Comparison of ENCODE assay signal across 8 mouse cellular contexts in the genomic region with DNA sequence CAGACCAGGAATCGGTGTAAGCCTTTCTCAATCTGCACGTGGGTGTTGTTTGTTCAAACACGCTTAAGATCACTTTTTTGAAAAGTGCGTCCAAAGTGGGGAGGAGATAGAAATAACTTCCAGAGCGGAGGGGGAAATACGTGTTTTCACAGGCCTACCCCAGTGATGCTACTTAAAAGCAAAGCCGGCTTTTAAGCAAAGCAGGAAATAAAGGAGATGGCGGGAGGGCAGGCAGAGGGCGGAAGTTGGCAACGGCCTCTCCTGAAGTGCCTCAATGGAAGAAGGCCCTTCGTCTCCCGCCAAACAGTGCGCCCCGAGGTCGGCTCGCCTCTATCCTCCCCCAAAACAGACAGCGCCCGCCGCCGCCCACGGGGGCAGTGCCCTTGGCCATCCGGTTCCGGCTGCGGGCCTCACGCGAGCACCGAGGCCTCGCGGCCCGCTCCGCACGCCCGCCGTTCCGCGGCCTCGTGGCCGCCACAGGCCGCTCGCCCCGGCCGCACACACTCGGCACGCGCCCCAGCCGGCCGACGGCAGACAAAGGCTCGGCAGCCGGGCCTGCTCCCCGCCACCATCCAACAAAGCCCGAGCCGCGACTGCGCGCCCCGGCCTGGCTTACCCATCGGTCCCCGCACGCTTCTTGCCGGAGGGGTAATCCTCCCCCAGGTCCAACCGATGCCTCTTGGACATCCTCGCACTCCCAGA. TPM values are rescaled to one million over a fixed set of nuclear protein-coding genes. Genes with fewer than 3 reads are reported as not detected.
A peak's percentile ranks its signal among the peaks of the same experiment; 100 is the strongest.
DNase-seq lines count a peak whose midpoint lies in the region; ATAC-seq and TF ChIP-seq lines count a peak whose summit lies in the region.

No protein-coding gene starts in this region.

- peak overlapping the region; percentile 100 for H3K9ac ChIP-seq in neural tube, embryonic 11.5 days (ENCODE audit: low read length)
- peak overlapping the region; percentile 97 for H3K9ac ChIP-seq in hindbrain, postnatal 0 days (replicated peaks; ENCODE audit: low read length)
- H3K9ac ChIP-seq in liver, embryonic 11.5 days (ENCODE audit: low read depth, low read length) = peak overlapping the region; percentile 96
- H3K9ac ChIP-seq in stomach, embryonic 15.5 days = peak overlapping the region; percentile 96

- peak overlapping the region; percentile 98 for H3K4me3 ChIP-seq in neural tube, embryonic 11.5 days (ENCODE audit: low read depth, low read length)
- H3K4me3 ChIP-seq in hindbrain, postnatal 0 days (ENCODE audit: low read length) = peak overlapping the region; percentile 85
- H3K4me3 ChIP-seq in liver, embryonic 11.5 days (ENCODE audit: low read depth, low read length) = peak overlapping the region; percentile 88
- peak overlapping the region; percentile 94 for H3K4me3 ChIP-seq in stomach, embryonic 15.5 days (replicated peaks)

- peak; percentile 62 for DNase-seq in neural tube, embryonic 11.5 days (ENCODE audit: low spot score)
- no peak for DNase-seq in neural tube, embryonic 10.5 days (ENCODE audit: extremely low spot score, low spot score)
- peak; percentile 21 to 42 for DNase-seq in cerebellum, postnatal 4 days (ENCODE audit: low spot score in 2 of 2)
- peak; percentile 35 to 42 for DNase-seq in frontal cortex, postnatal 36 days (ENCODE audit: low spot score in 2 of 2)
- peak; percentile 57 for DNase-seq in hindbrain, postnatal 0 days (ENCODE audit: low spot score)
- peak; percentile 71 for DNase-seq in liver, embryonic 11.5 days (ENCODE audit: low spot score)
- peak; percentile 30 to 64 for DNase-seq in monocyte, adult 2 months (ENCODE audit: low read depth in 1 of 2, low spot score in 2 of 2)

- H3K4me1 ChIP-seq in neural tube, embryonic 11.5 days (ENCODE audit: control insufficient read depth, insufficient read depth, low read length) = peaks cover 8% of the 10 kb centered on the region; the same call in 1 of the 2 replicates
- H3K4me1 ChIP-seq in hindbrain, postnatal 0 days (ENCODE audit: insufficient read depth, low read length) = peaks cover 9% of the 10 kb centered on the region; the same call in 1 of the 2 replicates
- peaks cover 13% of the 10 kb centered on the region for H3K4me1 ChIP-seq in liver, embryonic 11.5 days (replicated peaks; ENCODE audit: control insufficient read depth, insufficient read depth, low read length)
- H3K4me1 ChIP-seq in stomach, embryonic 15.5 days = 0 out of 2 replicates have a peak, but pooled peaks cover 11% of the 10 kb centered on the region

- 0% methylated on average over 49 of the region's 63 CpGs for WGBS in neural tube, embryonic 11.5 days
- under 1% methylated on average over 61 of the region's 63 CpGs for WGBS in hindbrain, postnatal 0 days
- under 1% methylated on average over 60 of the region's 63 CpGs for WGBS in liver, embryonic 11.5 days
- WGBS in stomach, embryonic 15.5 days = 0% methylated on average over 59 of the region's 63 CpGs

- peak; percentile 19 for TF ChIP-seq CTCF in hindbrain, postnatal 0 days (IDR thresholded peaks at IDR 0.05; ENCODE audit: low read depth)

- H3K9me3 ChIP-seq in neural tube, embryonic 11.5 days (ENCODE audit: control insufficient read depth, low read length) = no peaks in the 10 kb centered on the region
- no peaks in the 10 kb centered on the region for H3K9me3 ChIP-seq in hindbrain, postnatal 0 days (ENCODE audit: low read length)
- H3K9me3 ChIP-seq in liver, embryonic 11.5 days (ENCODE audit: control insufficient read depth, low read length) = no peaks in the 10 kb centered on the region
- H3K9me3 ChIP-seq in stomach, embryonic 15.5 days = no peaks in the 10 kb centered on the region

- H3K36me3 ChIP-seq in neural tube, embryonic 11.5 days (ENCODE audit: control insufficient read depth, insufficient read depth, low read length) = no peaks in the 10 kb centered on the region
- no peaks in the 10 kb centered on the region for H3K36me3 ChIP-seq in hindbrain, postnatal 0 days (ENCODE audit: insufficient read depth, low read length)
- no peaks in the 10 kb centered on the region; the same call in 1 of the 2 replicates for H3K36me3 ChIP-seq in liver, embryonic 11.5 days (ENCODE audit: control insufficient read depth, insufficient read depth, low read length)
- H3K36me3 ChIP-seq in stomach, embryonic 15.5 days = no peaks in the 10 kb centered on the region

- H3K27me3 ChIP-seq in neural tube, embryonic 11.5 days (ENCODE audit: control insufficient read depth, insufficient read depth, low read length) = no peaks in the 10 kb centered on the region
- H3K27me3 ChIP-seq in hindbrain, postnatal 0 days (ENCODE audit: insufficient read depth, low read length) = no peaks in the 10 kb centered on the region
- no peaks in the 10 kb centered on the region for H3K27me3 ChIP-seq in liver, embryonic 11.5 days (replicated peaks; ENCODE audit: control insufficient read depth, insufficient read depth, low read length)
- H3K27me3 ChIP-seq in stomach, embryonic 15.5 days (replicated peaks) = no peaks in the 10 kb centered on the region

- ATAC-seq in neural tube, embryonic 11.5 days (ENCODE audit: insufficient read depth, low FRiP score, low TSS enrichment) = peak; percentile 80
- peak; percentile 86 for ATAC-seq in hindbrain, postnatal 0 days
- ATAC-seq in liver, embryonic 11.5 days (replicated peaks; ENCODE audit: low FRiP score) = peak; percentile 67
- ATAC-seq in stomach, embryonic 15.5 days (ENCODE audit: insufficient read depth, low FRiP score, low read depth) = peak; percentile 67

- H3K4me2 ChIP-seq in neural tube, embryonic 11.5 days (ENCODE audit: low read depth) = peak overlapping the region; percentile 64
- peak overlapping the region; percentile 87 for H3K4me2 ChIP-seq in hindbrain, postnatal 0 days (ENCODE audit: low read depth, low read length)
- peak overlapping the region; percentile 89 for H3K4me2 ChIP-seq in liver, embryonic 11.5 days
- H3K4me2 ChIP-seq in stomach, embryonic 15.5 days = peak overlapping the region; percentile 67

- H3K27ac ChIP-seq in neural tube, embryonic 11.5 days (ENCODE audit: low read depth, low read length) = peak overlapping the region; percentile 84
- H3K27ac ChIP-seq in hindbrain, postnatal 0 days = peak overlapping the region; percentile 83
- H3K27ac ChIP-seq in liver, embryonic 11.5 days (ENCODE audit: low read depth, low read length) = peak overlapping the region; percentile 86
- H3K27ac ChIP-seq in stomach, embryonic 15.5 days = peak overlapping the region; percentile 94

RNA-seq across cellular contexts. Expression of gene Dhx15, which starts 0.5 kb away (rescaled TPM):
- 96.9 and 99.4 TPM in 2 replicates for polyA plus RNA-seq in neural tube, embryonic 11.5 days (2014; fragmentation: Nextera tagmentation; extraction: Ambion mirVana)
- total RNA-seq in hindbrain, postnatal 0 days (2014; rRNA removed) = 82.3 and 92.3 TPM in 2 replicates
- polyA plus RNA-seq in hindbrain, postnatal 0 days (2015; fragmentation: Nextera tagmentation; extraction: Ambion mirVana) = 70.6 and 72.7 TPM in 2 replicates
- polyA plus RNA-seq in liver, embryonic 11.5 days (2014; fragmentation: Nextera tagmentation; extraction: Ambion mirVana) = 76.8 and 80.0 TPM in 2 replicates
- polyA plus RNA-seq in stomach, embryonic 15.5 days (2015; fragmentation: Nextera tagmentation; extraction: Ambion mirVana) = 140 and 144 TPM in 2 replicates
